Mouse (Mus musculus) intestine, postnatal 0 days (tissue): ENCODE results near the gene Cdk7. TPM values are rescaled to one million over a fixed set of nuclear protein-coding genes. Genes with fewer than 3 reads are reported as not detected.

Experiments used
- ATAC-seq: fragments of 200-750 bp; cut with Nextera tagmentation; 2 replicates; pipeline ENCODE4 v1.8.0; 2017; ENCODE audit warnings: mild to moderate bottlenecking, moderate TSS enrichment, moderate library complexity
- H3K27ac ChIP-seq: fragments of 300-500 bp; sonication (generic); 2 replicates; pipeline ENCODE4 v1.5.1; 2014; ENCODE audit warnings: mild to moderate bottlenecking, low read depth, low read length, moderate library complexity
- H3K27me3 ChIP-seq: fragments of 300-500 bp; sonication (generic); replicated peaks from 2 replicates; pipeline ENCODE4 v1.6.1; 2014; ENCODE audit warnings: low read length, mixed read lengths; ENCODE audit not compliant: control insufficient read depth, insufficient read depth
- H3K36me3 ChIP-seq: fragments of 300-500 bp; sonication (generic); 2 replicates; pipeline ENCODE4 v1.6.1; 2014; ENCODE audit warnings: mild to moderate bottlenecking, moderate library complexity; ENCODE audit not compliant: control insufficient read depth, insufficient read depth
- H3K4me1 ChIP-seq: fragments of 300-500 bp; sonication (generic); replicated peaks from 2 replicates; pipeline ENCODE4 v1.6.1; 2014; ENCODE audit warnings: antibody characterized with exemption, low read length, mixed read lengths; ENCODE audit not compliant: control insufficient read depth, insufficient read depth
- H3K4me2 ChIP-seq: fragments of 300-500 bp; sonication (generic); replicated peaks from 2 replicates; pipeline ENCODE4 v1.6.1; 2014; ENCODE audit warnings: low read depth, mild to moderate bottlenecking, moderate library complexity
- H3K4me3 ChIP-seq: fragments of 300-500 bp; sonication (generic); 2 replicates; pipeline ENCODE4 v1.5.1; 2014; ENCODE audit warnings: low read depth, low read length
- H3K9ac ChIP-seq: fragments of 300-500 bp; sonication (generic); 2 replicates; pipeline ENCODE4 v1.6.1; 2014; ENCODE audit warnings: mild to moderate bottlenecking, low read depth, low read length
- H3K9me3 ChIP-seq: fragments of 300-500 bp; sonication (generic); 2 replicates; pipeline ENCODE4 v1.6.1; 2016; ENCODE audit warnings: mixed run types; ENCODE audit not compliant: control insufficient read depth
- CTCF ChIP-seq: sonication (generic); IDR thresholded peaks from 2 replicates; pipeline ENCODE4 v1.5.1; 2016; ENCODE audit warnings: low read depth, mild to moderate bottlenecking, control low read depth, antibody characterized with exemption, moderate library complexity
- WGBS: fragments of 180-500 bp; shearing (Covaris S2); extraction: QIAGEN DNeasy Blood & Tissue Kit; methylation state at CpG from one replicate; pipeline ENCODE4 v1.1.7; 2014; 5-methylcytosine and 5-hydroxymethylcytosine counted together
- polyA plus RNA-seq: library from polyadenylated mRNA; unstranded; fragments of >200 nt; fragmentation: Nextera tagmentation; extraction: Ambion mirVana; gene quantifications from 2 replicates; pipeline ENCODE4 v1.2.1, GENCODE M21; 2015

Cdk7 gene
- polyA plus RNA-seq, 1 experiment from 2014 or later = 44.3 TPM

DNA sequence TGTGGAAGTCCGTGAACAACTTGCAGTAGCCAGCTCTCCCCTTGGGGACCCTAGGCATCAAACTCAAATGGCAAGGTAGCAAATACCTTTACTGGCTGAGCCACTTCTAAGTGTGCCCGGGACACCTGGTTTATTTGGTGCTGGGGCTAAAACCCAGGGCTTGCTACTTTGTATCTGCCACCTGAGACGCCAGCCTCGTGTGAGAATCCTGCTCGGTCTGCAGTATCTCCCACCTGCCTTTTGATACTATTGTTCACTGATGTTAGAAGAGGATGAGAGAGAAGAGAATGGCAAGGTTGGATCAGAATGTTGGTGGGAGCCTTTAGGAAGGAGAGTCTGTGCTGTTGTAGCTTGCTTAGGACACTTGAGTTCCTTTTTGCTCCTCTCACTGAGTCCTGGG, 72.6 kb downstream of the Cdk7 start:
- 94% methylated on average over 5 of the region's 5 CpGs for WGBS
- Histone ChIP-seq H3K9ac (no peak overlapping the region), H3K9me3 (no peaks in the 10 kb centered on the region), H3K4me3 (no peak overlapping the region), H3K4me2 (no peak overlapping the region), H3K27ac (no peak overlapping the region), H3K27me3 (no peaks in the 10 kb centered on the region), H3K4me1 (no peaks in the 10 kb centered on the region), H3K36me3 (peaks cover 13% of the 10 kb centered on the region; the same call in 1 of the 2 replicates)
- no peak for ATAC-seq
- no peak for TF ChIP-seq CTCF

Other genes starting within 250 kb of the Cdk7 start
- gene Gtf2h2, start 238.4 kb downstream of the Cdk7 start, polyA plus RNA-seq = 33.4 and 37.5 TPM in 2 replicates
- 44.5 and 49.4 TPM in 2 replicates for gene Ocln, start 178.2 kb downstream of the Cdk7 start, polyA plus RNA-seq
- gene Marveld2, start 114.0 kb downstream of the Cdk7 start, polyA plus RNA-seq = 20.8 and 21.1 TPM in 2 replicates
- gene Ak6, start 80.0 kb downstream of the Cdk7 start, polyA plus RNA-seq = 143 and 156 TPM in 2 replicates
- gene Rad17, start 79.9 kb downstream of the Cdk7 start, polyA plus RNA-seq = 10.3 and 11.1 TPM in 2 replicates
- gene Taf9, start 79.4 kb downstream of the Cdk7 start, polyA plus RNA-seq = 10.9 and 11.1 TPM in 2 replicates
- gene Ccdc125, start 61.2 kb downstream of the Cdk7 start, polyA plus RNA-seq = 3.2 and 4.1 TPM in 2 replicates
- gene Mrps36, start 13.7 kb upstream of the Cdk7 start, polyA plus RNA-seq = 406 and 410 TPM in 2 replicates
- 9.5 and 10.4 TPM in 2 replicates for gene Cenph, start 45.0 kb upstream of the Cdk7 start, polyA plus RNA-seq
- 30.3 and 41.3 TPM in 2 replicates for gene Ccnb1, start 55.6 kb upstream of the Cdk7 start, polyA plus RNA-seq
- 52.9 and 55.7 TPM in 2 replicates for gene Slc30a5, start 102.5 kb upstream of the Cdk7 start, polyA plus RNA-seq